Mouse (Mus musculus) hindbrain, embryonic 14.5 days (tissue): ENCODE data around the gene Mgmt. TPM values are rescaled to one million over a fixed set of nuclear protein-coding genes. Genes with fewer than 3 reads are reported as not detected.

Source experiments
- ATAC-seq: fragments of 200-750 bp; cut with Nextera tagmentation; 2 replicates; pipeline ENCODE4 v1.8.0; 2017; ENCODE audit warnings: moderate number of reproducible peaks, mild to moderate bottlenecking, moderate TSS enrichment, moderate library complexity; ENCODE audit not compliant: low FRiP score
- DNase-seq: peaks from one replicate; pipeline ENCODE4 v3.0.0-alpha.2; 2015; ENCODE audit warnings: low spot score
- H3K27ac ChIP-seq: fragments of 300-500 bp; sonication (generic); 2 replicates; pipeline ENCODE4 v1.5.1; 2014; ENCODE audit warnings: mild to moderate bottlenecking, moderate library complexity
- H3K27me3 ChIP-seq: fragments of 300-500 bp; sonication (generic); 2 replicates; pipeline ENCODE4 v1.6.1; 2014; ENCODE audit warnings: mild to moderate bottlenecking, low read length, mixed read lengths; ENCODE audit not compliant: control insufficient read depth, insufficient read depth
- H3K36me3 ChIP-seq: fragments of 300-500 bp; sonication (generic); replicated peaks from 2 replicates; pipeline ENCODE4 v1.6.1; 2014; ENCODE audit not compliant: control insufficient read depth, insufficient read depth
- H3K4me1 ChIP-seq: fragments of 300-500 bp; sonication (generic); replicated peaks from 2 replicates; pipeline ENCODE4 v1.6.1; 2014; ENCODE audit warnings: antibody characterized with exemption, low read length, mixed read lengths; ENCODE audit not compliant: control insufficient read depth, insufficient read depth
- H3K4me2 ChIP-seq: fragments of 300-500 bp; sonication (generic); replicated peaks from 2 replicates; pipeline ENCODE4 v1.6.1; 2014; ENCODE audit warnings: mild to moderate bottlenecking, moderate library complexity
- H3K4me3 ChIP-seq: fragments of 300-500 bp; sonication (generic); replicated peaks from 2 replicates; pipeline ENCODE4 v1.5.1; 2014; ENCODE audit warnings: mild to moderate bottlenecking, low read length
- H3K9ac ChIP-seq: fragments of 300-500 bp; sonication (generic); 2 replicates; pipeline ENCODE4 v1.6.1; 2014
- H3K9me3 ChIP-seq: fragments of 300-500 bp; sonication (generic); 2 replicates; pipeline ENCODE4 v1.6.1; 2016; ENCODE audit warnings: low read length; ENCODE audit not compliant: control insufficient read depth
- WGBS: fragments of 180-500 bp; shearing (Covaris S2); extraction: QIAGEN DNeasy Blood & Tissue Kit; methylation state at CpG from one replicate; pipeline ENCODE4 v1.1.7; 2014; 5-methylcytosine and 5-hydroxymethylcytosine counted together
- polyA plus RNA-seq: library from polyadenylated mRNA; unstranded; fragments of >200 nt; fragmentation: Nextera tagmentation; extraction: Ambion mirVana; gene quantifications from 2 replicates; pipeline ENCODE4 v1.2.1, GENCODE M21; 2014

The Mgmt gene
- polyA plus RNA-seq, 1 experiment from 2014 or later: 1.8 TPM

GRCm38 (mm10) chr7:137067758-137068157, 173.3 kb downstream of the Mgmt start:
- no peak overlapping the region for H3K4me2 ChIP-seq
- ATAC-seq (no peak), DNase-seq (no peak)
- no peaks in the 10 kb centered on the region for H3K36me3 ChIP-seq
- no peaks in the 10 kb centered on the region for H3K27me3 ChIP-seq
- 87% methylated on average over 6 of the region's 6 CpGs for WGBS
- H3K9ac ChIP-seq: no peak overlapping the region
- no peak overlapping the region for H3K4me3 ChIP-seq
- no peaks in the 10 kb centered on the region for H3K9me3 ChIP-seq
- H3K27ac ChIP-seq: no peak overlapping the region
- H3K4me1 ChIP-seq: peaks cover 14% of the 10 kb centered on the region

- Histone ChIP-seq H3K4me3 (no peak overlapping the region), H3K27me3 (no peaks in the 10 kb centered on the region), H3K9ac (no peak overlapping the region), H3K4me2 (no peak overlapping the region), H3K9me3 (no peaks in the 10 kb centered on the region), H3K27ac (no peak overlapping the region), H3K36me3 (no peaks in the 10 kb centered on the region), H3K4me1 (peaks cover 12% of the 10 kb centered on the region)
- 87% methylated on average over 5 of the region's 5 CpGs for WGBS
- no peak for ATAC-seq
- DNase-seq: no peak
These were observed 174.4 kb downstream of the Mgmt start for GRCm38 (mm10) chr7:137068796-137069195.

- Histone ChIP-seq H3K27me3 (no peaks in the 10 kb centered on the region), H3K4me1 (peaks cover 2% of the 10 kb centered on the region), H3K9ac (no peak overlapping the region), H3K9me3 (no peaks in the 10 kb centered on the region), H3K27ac (no peak overlapping the region), H3K36me3 (no peaks in the 10 kb centered on the region), H3K4me2 (no peak overlapping the region), H3K4me3 (no peak overlapping the region)
- ATAC-seq (no peak), DNase-seq (no peak)
- 88% methylated on average over 6 of the region's 6 CpGs for WGBS
These were observed 175.4 kb downstream of the Mgmt start for GRCm38 (mm10) chr7:137069768-137070167.

GRCm38 (mm10) chr7:137071346-137071745, 176.9 kb downstream of the Mgmt start:
- Histone ChIP-seq H3K4me1 (no peaks in the 10 kb centered on the region), H3K9me3 (no peaks in the 10 kb centered on the region), H3K9ac (no peak overlapping the region), H3K27me3 (no peaks in the 10 kb centered on the region), H3K4me3 (no peak overlapping the region), H3K27ac (no peak overlapping the region), H3K36me3 (no peaks in the 10 kb centered on the region), H3K4me2 (no peak overlapping the region)
- WGBS: 90% methylated on average over 6 of the region's 6 CpGs
- no peak for DNase-seq
- no peak for ATAC-seq

- Histone ChIP-seq H3K4me1 (no peaks in the 10 kb centered on the region), H3K27me3 (no peaks in the 10 kb centered on the region), H3K9ac (no peak overlapping the region), H3K4me2 (no peak overlapping the region), H3K9me3 (no peaks in the 10 kb centered on the region), H3K4me3 (no peak overlapping the region), H3K27ac (no peak overlapping the region), H3K36me3 (no peaks in the 10 kb centered on the region)
- DNase-seq (no peak), ATAC-seq (no peak)
- 66% methylated on average over 5 of the region's 5 CpGs for WGBS
These were observed 179.5 kb downstream of the Mgmt start for GRCm38 (mm10) chr7:137073878-137074277.

- Histone ChIP-seq H3K27ac (no peak overlapping the region), H3K4me1 (no peaks in the 10 kb centered on the region), H3K9ac (no peak overlapping the region), H3K36me3 (no peaks in the 10 kb centered on the region), H3K4me3 (no peak overlapping the region), H3K27me3 (no peaks in the 10 kb centered on the region), H3K4me2 (no peak overlapping the region), H3K9me3 (no peaks in the 10 kb centered on the region)
- 76% methylated on average over 6 of the region's 6 CpGs for WGBS
- no peak for DNase-seq
- ATAC-seq: no peak
These were observed 179.9 kb downstream of the Mgmt start for GRCm38 (mm10) chr7:137074324-137074723.

- no peak overlapping the region for H3K9ac ChIP-seq
- DNase-seq: no peak
- ATAC-seq: no peak
- H3K9me3 ChIP-seq: no peaks in the 10 kb centered on the region
- no peak overlapping the region for H3K4me2 ChIP-seq
- no peak overlapping the region for H3K27ac ChIP-seq
- 92% methylated on average over 1 of the region's 1 CpGs for WGBS
- H3K36me3 ChIP-seq: no peaks in the 10 kb centered on the region
- no peaks in the 10 kb centered on the region for H3K27me3 ChIP-seq
- no peak overlapping the region for H3K4me3 ChIP-seq
- no peaks in the 10 kb centered on the region for H3K4me1 ChIP-seq
These were observed 180.9 kb downstream of the Mgmt start for GRCm38 (mm10) chr7:137075301-137075700.

GRCm38 (mm10) chr7:137080171-137080570, 185.8 kb downstream of the Mgmt start:
- ATAC-seq: no peak
- Histone ChIP-seq H3K4me2 (no peak overlapping the region), H3K4me1 (no peaks in the 10 kb centered on the region), H3K36me3 (no peaks in the 10 kb centered on the region), H3K27ac (no peak overlapping the region), H3K4me3 (no peak overlapping the region), H3K27me3 (no peaks in the 10 kb centered on the region), H3K9ac (no peak overlapping the region), H3K9me3 (no peaks in the 10 kb centered on the region)
- no peak for DNase-seq
- WGBS: 90% methylated on average over 4 of the region's 4 CpGs

GRCm38 (mm10) chr7:137082171-137082570, 187.8 kb downstream of the Mgmt start:
- H3K4me3 ChIP-seq: no peak overlapping the region
- no peak overlapping the region for H3K9ac ChIP-seq
- WGBS: 81% methylated on average over 6 of the region's 6 CpGs
- H3K9me3 ChIP-seq: no peaks in the 10 kb centered on the region
- H3K4me2 ChIP-seq: no peak overlapping the region
- peaks cover 17% of the 10 kb centered on the region for H3K4me1 ChIP-seq
- no peaks in the 10 kb centered on the region for H3K27me3 ChIP-seq
- no peaks in the 10 kb centered on the region for H3K36me3 ChIP-seq
- no peak overlapping the region for H3K27ac ChIP-seq
- DNase-seq (no peak), ATAC-seq (no peak)

- ATAC-seq: no peak
- Histone ChIP-seq H3K4me3 (no peak overlapping the region), H3K36me3 (no peaks in the 10 kb centered on the region), H3K9me3 (no peaks in the 10 kb centered on the region), H3K27me3 (no peaks in the 10 kb centered on the region), H3K9ac (no peak overlapping the region), H3K27ac (no peak overlapping the region), H3K4me2 (no peak overlapping the region), H3K4me1 (peaks cover 17% of the 10 kb centered on the region)
- WGBS: 92% methylated on average over 7 of the region's 7 CpGs
- no peak for DNase-seq
These were observed 190.2 kb downstream of the Mgmt start for GRCm38 (mm10) chr7:137084651-137085050.
